Mouse (Mus musculus) urinary bladder, postnatal 4 days (tissue): ENCODE data around the gene Gm49721.
"Not testable (repeated sequence)": the region's sequence is repeated elsewhere in the genome, so short reads cannot be mapped to it uniquely, and the experiment has no call there.

Experiments
- DNase-seq, 2 experiments: peaks; one replicate each; pipeline ENCODE4 v3.0.0; 2021 to 2022; ENCODE audit warnings: low spot score in 2 of 2

The Gm49721 gene

GRCm38 (mm10) chr17:7075519-7075918 is 96.8 kb downstream of the Gm49721 start:
- DNase-seq, result not testable (repeated sequence)

- peak in 1 of 2 experiments; percentile 62 for DNase-seq
Measured at GRCm38 (mm10) chr17:7079558-7079957, 100.9 kb downstream of the Gm49721 start.

GRCm38 (mm10) chr17:7084523-7084922 is 105.8 kb downstream of the Gm49721 start:
- not testable (repeated sequence) for DNase-seq

GRCm38 (mm10) chr17:7085469-7086168 is 106.9 kb downstream of the Gm49721 start:
- DNase-seq, result not testable (repeated sequence)

- DNase-seq, result not testable (repeated sequence)
Measured at GRCm38 (mm10) chr17:7086836-7087235, 108.1 kb downstream of the Gm49721 start.
